Comparison of ENCODE assay signal across 8 mouse cellular contexts in genomic region chr8:13287692-13288623, GRCm38 (mm10). TPM values are rescaled to one million over a fixed set of nuclear protein-coding genes. Genes with fewer than 3 reads are reported as not detected.
DNase-seq lines count a peak whose midpoint lies in the region; ATAC-seq and TF ChIP-seq lines count a peak whose summit lies in the region.

Gene Dcun1d2, minus strand, starts transcription at chr8:13288131.
Gene Tmco3, plus strand, starts transcription at chr8:13288190.

- TF ChIP-seq CTCF in cortical plate, adult 2 months (IDR thresholded peaks at IDR 0.05; ENCODE audit: extremely low read depth, insufficient read depth, low read length): no peak

- ATAC-seq in activated CD4-positive, CD25-positive, alpha-beta regulatory T cell, adult 4 months: peak; percentile 79

- peak within 1 kb of the TSS; percentile 99 for H3K27ac ChIP-seq in cortical plate, adult 2 months (ENCODE audit: insufficient read depth, low read length)

- peak; percentile 89 to 94 for DNase-seq in gastrocnemius, adult 8-10 months (ENCODE audit: low spot score in 2 of 2)
- peak; percentile 88 for DNase-seq in hindlimb bud, embryonic 11.5 days (ENCODE audit: extremely low spot score, low read depth, low spot score)
- DNase-seq in left cerebral cortex, adult 8-10 months (ENCODE audit: low spot score in 2 of 2): peak; percentile 91 to 95
- peak; percentile 95 to 97 for DNase-seq in right cerebral cortex, postnatal 10 days (ENCODE audit: low spot score in 2 of 2)
- DNase-seq in urinary bladder, postnatal 25 days (ENCODE audit: low spot score): peak; percentile 97

- H3K4me1 ChIP-seq in cortical plate, adult 2 months (ENCODE audit: control insufficient read depth, insufficient read depth, low read length): peaks cover 2% of the 10 kb centered on the region; the same call in 1 of the 2 replicates
- peaks cover 66% of the 10 kb centered on the region for H3K4me1 ChIP-seq in megakaryocyte, embryonic 14.5 days

- no peaks in the 10 kb centered on the region for H3K27me3 ChIP-seq in megakaryocyte, embryonic 14.5 days (replicated peaks)

- H3K4me3 ChIP-seq in cortical plate, adult 2 months (ENCODE audit: insufficient read depth, low read length): peak within 1 kb of the TSS; percentile 76
- H3K4me3 ChIP-seq in megakaryocyte, embryonic 14.5 days (replicated peaks): peak within 1 kb of the TSS; percentile 98

- peak; percentile 75; the same call in 1 of the 2 replicates for TF ChIP-seq POLR2A in cortical plate, adult 2 months (IDR thresholded peaks at IDR 0.05; ENCODE audit: extremely low read depth, insufficient read depth, low read length)

- H3K9me3 ChIP-seq in megakaryocyte, embryonic 14.5 days: no peaks in the 10 kb centered on the region

- peaks cover 30% of the 10 kb centered on the region for H3K36me3 ChIP-seq in megakaryocyte, embryonic 14.5 days (replicated peaks; ENCODE audit: low read length)

RNA-seq across cellular contexts. Expression of gene Dcun1d2, which starts in this region (rescaled TPM):
- polyA plus RNA-seq in activated CD4-positive, CD25-positive, alpha-beta regulatory T cell, adult 4 months (2017; shearing (Covaris generic)): 10 to 100 TPM; 18.4 to 21.2 TPM
- 56.4 TPM in 2 replicates for polyA plus RNA-seq in cortical plate, adult 2 months (2012; rRNA removed)
- total RNA-seq in gastrocnemius, adult 8-10 months (2022): 10 to 100 TPM; 80.1 to 95.6 (median 88.1) TPM
- total RNA-seq in left cerebral cortex, adult 8-10 months (2022): 10 to 100 TPM; 38.6 to 43.6 (median 39.0) TPM
- polyA plus RNA-seq in megakaryocyte, embryonic 14.5 days (2012; ENCODE audit: insufficient read depth, low replicate concordance): 0.61 and 3.9 TPM in 2 replicates

RNA-seq across cellular contexts. Expression of gene Tmco3, which starts in this region (rescaled TPM):
- polyA plus RNA-seq in activated CD4-positive, CD25-positive, alpha-beta regulatory T cell, adult 4 months (2017; shearing (Covaris generic)): 10 to 100 TPM; 21.8 to 26.2 TPM
- polyA plus RNA-seq in cortical plate, adult 2 months (2012; rRNA removed): 43.1 and 43.3 TPM in 2 replicates
- 10 to 100 TPM; 12.0 to 21.5 (median 17.1) TPM for total RNA-seq in gastrocnemius, adult 8-10 months (2022)
- total RNA-seq in left cerebral cortex, adult 8-10 months (2022): 10 to 100 TPM; 39.5 to 52.8 (median 50.3) TPM
- 16.7 and 19.0 TPM in 2 replicates for polyA plus RNA-seq in megakaryocyte, embryonic 14.5 days (2012; ENCODE audit: insufficient read depth, low replicate concordance)

Comparison
In these comparisons a context has a peak if more than half of its experiments do, and no peak if none do; other contexts are left out.
1. Peak in every context shown above with its lines: DNase-seq, ATAC-seq, H3K4me3 ChIP-seq and H3K27ac ChIP-seq.